Comparison of ENCODE assay signal across 9 mouse cellular contexts in the genomic region with DNA sequence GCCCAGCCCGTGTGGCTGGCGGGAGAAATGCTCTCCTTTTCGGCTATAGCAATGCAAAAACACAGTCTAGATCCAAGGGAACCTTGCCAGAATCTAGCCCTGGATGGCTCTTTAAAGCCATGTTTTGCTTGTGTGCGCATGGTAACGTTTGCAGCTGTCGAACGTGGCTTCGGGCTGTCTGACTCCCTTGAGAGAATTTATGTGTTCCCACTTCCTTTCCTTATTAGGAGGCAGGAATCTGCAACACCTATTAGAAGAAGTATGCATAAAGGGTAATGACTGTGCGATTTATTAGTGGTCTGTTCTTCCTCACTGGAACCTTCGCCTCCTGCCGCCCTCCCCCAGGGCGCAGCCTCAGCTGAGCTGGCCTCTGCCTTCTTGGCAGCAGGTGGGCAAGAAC.
A peak's percentile ranks its signal among the peaks of the same experiment; 100 is the strongest.
DNase-seq lines count a peak whose midpoint lies in the region; ATAC-seq and TF ChIP-seq lines count a peak whose summit lies in the region.
"Had no signal": no experiment of that assay in that cellular context is flagged by ENCODE, and none has a peak within 500 bp of the region (broad histone marks: within the 10 kb centered on the region; RNA-seq: fewer than 3 reads in every experiment).

No protein-coding gene starts in this region.

- H3K27me3 ChIP-seq in kidney, adult 2 months (replicated peaks; ENCODE audit: control insufficient read depth, insufficient read depth, low read length), result no peaks in the 10 kb centered on the region
- H3K27me3 ChIP-seq in lung, postnatal 0 days (replicated peaks; ENCODE audit: insufficient read depth, low read length), result no peaks in the 10 kb centered on the region

- no peak for TF ChIP-seq CTCF in kidney, adult 2 months (conservative IDR thresholded peaks at IDR 0.05; ENCODE audit: insufficient read depth, insufficient read length, low read depth, low read length)
- TF ChIP-seq CTCF in lung, postnatal 0 days (IDR thresholded peaks at IDR 0.05), result no peak

- no peak for TF ChIP-seq EP300 in lung, postnatal 0 days (IDR thresholded peaks at IDR 0.05)

- no peak overlapping the region for H3K27ac ChIP-seq in kidney, adult 2 months (ENCODE audit: insufficient read depth, low read depth, low read length)
- no peak overlapping the region for H3K27ac ChIP-seq in lung, postnatal 0 days (ENCODE audit: low read length)
- H3K27ac ChIP-seq: liver, embryonic 14.5 days had no signal

- peak; percentile 6 for DNase-seq in adrenal gland, adult 2 months
- no peak for DNase-seq in adrenal gland, postnatal 4 days (ENCODE audit: low spot score in 2 of 2)
- peak; percentile 36 to 43 for DNase-seq in right cerebral cortex, postnatal 10 days (ENCODE audit: low spot score in 2 of 2)
- DNase-seq in right cerebral cortex, postnatal 25 days, result no peak
- peak; percentile 67 for DNase-seq in kidney, adult 2 months
- peak; percentile 85 for DNase-seq in lung, postnatal 0 days (ENCODE audit: low spot score)
- no peak for DNase-seq in retina, postnatal 1 day

- H3K4me2 ChIP-seq in lung, postnatal 0 days (replicated peaks; ENCODE audit: low read depth, low read length), result no peak overlapping the region

- no peak for TF ChIP-seq POLR2A in kidney, adult 2 months (IDR thresholded peaks at IDR 0.05; ENCODE audit: low read depth, low read length)

- no peaks in the 10 kb centered on the region for H3K9me3 ChIP-seq in lung, postnatal 0 days (ENCODE audit: low read length)

- H3K36me3 ChIP-seq in kidney, adult 2 months (ENCODE audit: control insufficient read depth, insufficient read depth, low read length), result no peaks in the 10 kb centered on the region
- no peaks in the 10 kb centered on the region for H3K36me3 ChIP-seq in lung, postnatal 0 days (ENCODE audit: insufficient read depth, low read length)

- peaks cover 13% of the 10 kb centered on the region for H3K4me1 ChIP-seq in kidney, adult 2 months (ENCODE audit: control insufficient read depth, insufficient read depth, low read length)
- no peaks in the 10 kb centered on the region for H3K4me1 ChIP-seq in lung, postnatal 0 days (ENCODE audit: insufficient read depth, low read depth, low read length)

- H3K9ac ChIP-seq in lung, postnatal 0 days (replicated peaks; ENCODE audit: low read depth), result no peak overlapping the region
- H3K9ac ChIP-seq: liver, embryonic 14.5 days had no signal

- peak; percentile 74 for ATAC-seq in lung, postnatal 0 days
- ATAC-seq in frontal cortex, adult (ENCODE audit: low TSS enrichment), result no peak

- no peak overlapping the region for H3K4me3 ChIP-seq in kidney, adult 2 months (ENCODE audit: insufficient read depth, low read depth, low read length)
- H3K4me3 ChIP-seq in lung, postnatal 0 days (ENCODE audit: low read depth, low read length), result no peak overlapping the region

- 8% methylated on average over 12 of the region's 12 CpGs for WGBS in kidney, adult 2 months
- WGBS in lung, postnatal 0 days, result 19% methylated on average over 12 of the region's 12 CpGs

Comparison
In these comparisons a context has a peak if more than half of its experiments do, and no peak if none do; other contexts are left out.
1. DNase-seq: peak in adrenal gland, adult 2 months (single experiment), right cerebral cortex, postnatal 10 days (2 of 2), kidney, adult 2 months (single experiment) and lung, postnatal 0 days (single experiment); none in adrenal gland, postnatal 4 days (0 of 2), right cerebral cortex, postnatal 25 days (single experiment) and retina, postnatal 1 day (single experiment).